Mouse (Mus musculus): ENCODE measurements around the gene Nrn1l. TPM values are rescaled to one million over a fixed set of nuclear protein-coding genes. Genes with fewer than 3 reads are reported as not detected.

Gene Nrn1l
- polyA plus RNA-seq, 2 experiments: 0.45 to 2.2 TPM

GRCm38 (mm10) chr8:105866364-105867029 lies 26.9 kb upstream of the Nrn1l start:
- H3K9me3 ChIP-seq (ENCODE audit: control insufficient read depth, low read length): no peaks in the 10 kb centered on the region
- H3K4me1 ChIP-seq (ENCODE audit: control insufficient read depth, insufficient read depth, low read length): peaks cover 7% of the 10 kb centered on the region
- H3K27me3 ChIP-seq (ENCODE audit: control insufficient read depth, insufficient read depth, low read length): no peaks in the 10 kb centered on the region
- DNase-seq (ENCODE audit: low spot score): no peak
- H3K4me3 ChIP-seq (replicated peaks; ENCODE audit: low read length): no peak overlapping the region
- H3K9ac ChIP-seq (ENCODE audit: low read depth, low read length, severe bottlenecking): no peak overlapping the region
- ATAC-seq (ENCODE audit: low FRiP score, low read depth): no peak
- peaks cover 69% of the 10 kb centered on the region for H3K36me3 ChIP-seq (ENCODE audit: control insufficient read depth, insufficient read depth, low read length)
- TF ChIP-seq POLR2A (IDR thresholded peaks at IDR 0.05; ENCODE audit: borderline replicate concordance, extremely low read depth, insufficient read depth, insufficient read length): no peak
- 88% methylated on average over 6 of the region's 6 CpGs for WGBS
- no peak overlapping the region for H3K27ac ChIP-seq (replicated peaks; ENCODE audit: low read depth, low read length)
- no peak overlapping the region for H3K4me2 ChIP-seq (replicated peaks; ENCODE audit: low read depth, low read length, severe bottlenecking)

GRCm38 (mm10) chr8:105874301-105874700 lies 19.1 kb upstream of the Nrn1l start:
- DNase-seq (ENCODE audit: low spot score): no peak
- H3K4me1 ChIP-seq (ENCODE audit: control insufficient read depth, insufficient read depth, low read length): no peaks in the 10 kb centered on the region
- ATAC-seq (ENCODE audit: low FRiP score, low read depth): no peak
- H3K4me2 ChIP-seq (replicated peaks; ENCODE audit: low read depth, low read length, severe bottlenecking): no peak overlapping the region
- H3K27me3 ChIP-seq (ENCODE audit: control insufficient read depth, insufficient read depth, low read length): no peaks in the 10 kb centered on the region
- H3K27ac ChIP-seq (replicated peaks; ENCODE audit: low read depth, low read length): no peak overlapping the region
- no peak overlapping the region for H3K9ac ChIP-seq (ENCODE audit: low read depth, low read length, severe bottlenecking)
- H3K36me3 ChIP-seq (ENCODE audit: control insufficient read depth, insufficient read depth, low read length): peaks cover 78% of the 10 kb centered on the region
- 90% methylated on average over 6 of the region's 6 CpGs for WGBS
- H3K9me3 ChIP-seq (ENCODE audit: control insufficient read depth, low read length): no peaks in the 10 kb centered on the region
- no peak overlapping the region for H3K4me3 ChIP-seq (replicated peaks; ENCODE audit: low read length)
- TF ChIP-seq POLR2A (IDR thresholded peaks at IDR 0.05; ENCODE audit: borderline replicate concordance, extremely low read depth, insufficient read depth, insufficient read length): no peak

- peak; percentile 75 for DNase-seq (ENCODE audit: low spot score)
- WGBS: 1% methylated on average over 45 of the region's 45 CpGs
- peak within 1 kb of the TSS; percentile 82 for H3K4me3 ChIP-seq (replicated peaks; ENCODE audit: low read length)
- no peaks in the 10 kb centered on the region for H3K27me3 ChIP-seq (ENCODE audit: control insufficient read depth, insufficient read depth, low read length)
- peaks cover 57% of the 10 kb centered on the region for H3K36me3 ChIP-seq (ENCODE audit: control insufficient read depth, insufficient read depth, low read length)
- peaks cover 12% of the 10 kb centered on the region; the same call in 1 of the 2 replicates for H3K4me1 ChIP-seq (ENCODE audit: control insufficient read depth, insufficient read depth, low read length)
- peak within 1 kb of the TSS; percentile 70 for H3K4me2 ChIP-seq (replicated peaks; ENCODE audit: low read depth, low read length, severe bottlenecking)
- ATAC-seq (ENCODE audit: low FRiP score, low read depth): peak; percentile 74
- H3K9me3 ChIP-seq (ENCODE audit: control insufficient read depth, low read length): no peaks in the 10 kb centered on the region
- peak within 1 kb of the TSS; percentile 90 for H3K9ac ChIP-seq (ENCODE audit: low read depth, low read length, severe bottlenecking)
- H3K27ac ChIP-seq (replicated peaks; ENCODE audit: low read depth, low read length): peak within 1 kb of the TSS; percentile 73
- peak; percentile 95; the same call in 1 of the 2 replicates for TF ChIP-seq POLR2A (IDR thresholded peaks at IDR 0.05; ENCODE audit: borderline replicate concordance, extremely low read depth, insufficient read depth, insufficient read length)
Measured at GRCm38 (mm10) chr8:105880754-105881520, 12.4 kb upstream of the Nrn1l start, which contains the start of gene Edc4. Edc4 (plus strand) TSS chr8:105880881.

GRCm38 (mm10) chr8:105889756-105890465 lies 3.5 kb upstream of the Nrn1l start:
- TF ChIP-seq POLR2A (IDR thresholded peaks at IDR 0.05; ENCODE audit: borderline replicate concordance, extremely low read depth, insufficient read depth, insufficient read length): no peak
- Histone ChIP-seq H3K27me3 (ENCODE audit: control insufficient read depth, insufficient read depth, low read length) (no peaks in the 10 kb centered on the region), H3K4me1 (ENCODE audit: control insufficient read depth, insufficient read depth, low read length) (peaks cover 3% of the 10 kb centered on the region; the same call in 1 of the 2 replicates), H3K27ac (replicated peaks; ENCODE audit: low read depth, low read length) (no peak overlapping the region), H3K36me3 (ENCODE audit: control insufficient read depth, insufficient read depth, low read length) (peaks cover 89% of the 10 kb centered on the region), H3K4me3 (replicated peaks; ENCODE audit: low read length) (no peak overlapping the region), H3K4me2 (replicated peaks; ENCODE audit: low read depth, low read length, severe bottlenecking) (no peak overlapping the region), H3K9ac (ENCODE audit: low read depth, low read length, severe bottlenecking) (no peak overlapping the region), H3K9me3 (ENCODE audit: control insufficient read depth, low read length) (no peaks in the 10 kb centered on the region)
- ATAC-seq (ENCODE audit: low FRiP score, low read depth): no peak
- no peak for DNase-seq (ENCODE audit: low spot score)
- 94% methylated on average over 12 of the region's 12 CpGs for WGBS

GRCm38 (mm10) chr8:105890870-105891269 lies 2.5 kb upstream of the Nrn1l start:
- ATAC-seq (ENCODE audit: low FRiP score, low read depth) (no peak), DNase-seq (ENCODE audit: low spot score) (no peak)
- Histone ChIP-seq H3K4me3 (replicated peaks; ENCODE audit: low read length) (no peak overlapping the region), H3K4me1 (ENCODE audit: control insufficient read depth, insufficient read depth, low read length) (peaks cover 3% of the 10 kb centered on the region; the same call in 1 of the 2 replicates), H3K27ac (replicated peaks; ENCODE audit: low read depth, low read length) (no peak overlapping the region), H3K27me3 (ENCODE audit: control insufficient read depth, insufficient read depth, low read length) (no peaks in the 10 kb centered on the region), H3K9ac (ENCODE audit: low read depth, low read length, severe bottlenecking) (no peak overlapping the region), H3K36me3 (ENCODE audit: control insufficient read depth, insufficient read depth, low read length) (peaks cover 83% of the 10 kb centered on the region), H3K9me3 (ENCODE audit: control insufficient read depth, low read length) (no peaks in the 10 kb centered on the region), H3K4me2 (replicated peaks; ENCODE audit: low read depth, low read length, severe bottlenecking) (no peak overlapping the region)
- 88% methylated on average over 6 of the region's 6 CpGs for WGBS
- no peak for TF ChIP-seq POLR2A (IDR thresholded peaks at IDR 0.05; ENCODE audit: borderline replicate concordance, extremely low read depth, insufficient read depth, insufficient read length)
